Mouse (Mus musculus): ENCODE results near the gene Zswim8. TPM values are rescaled to one million over a fixed set of nuclear protein-coding genes. Genes with fewer than 3 reads are reported as not detected.

The Zswim8 gene
- 13.6 and 13.7 TPM in 2 replicates for polyA plus RNA-seq (2015; fragmentation: Nextera tagmentation; extraction: Ambion mirVana)

DNA sequence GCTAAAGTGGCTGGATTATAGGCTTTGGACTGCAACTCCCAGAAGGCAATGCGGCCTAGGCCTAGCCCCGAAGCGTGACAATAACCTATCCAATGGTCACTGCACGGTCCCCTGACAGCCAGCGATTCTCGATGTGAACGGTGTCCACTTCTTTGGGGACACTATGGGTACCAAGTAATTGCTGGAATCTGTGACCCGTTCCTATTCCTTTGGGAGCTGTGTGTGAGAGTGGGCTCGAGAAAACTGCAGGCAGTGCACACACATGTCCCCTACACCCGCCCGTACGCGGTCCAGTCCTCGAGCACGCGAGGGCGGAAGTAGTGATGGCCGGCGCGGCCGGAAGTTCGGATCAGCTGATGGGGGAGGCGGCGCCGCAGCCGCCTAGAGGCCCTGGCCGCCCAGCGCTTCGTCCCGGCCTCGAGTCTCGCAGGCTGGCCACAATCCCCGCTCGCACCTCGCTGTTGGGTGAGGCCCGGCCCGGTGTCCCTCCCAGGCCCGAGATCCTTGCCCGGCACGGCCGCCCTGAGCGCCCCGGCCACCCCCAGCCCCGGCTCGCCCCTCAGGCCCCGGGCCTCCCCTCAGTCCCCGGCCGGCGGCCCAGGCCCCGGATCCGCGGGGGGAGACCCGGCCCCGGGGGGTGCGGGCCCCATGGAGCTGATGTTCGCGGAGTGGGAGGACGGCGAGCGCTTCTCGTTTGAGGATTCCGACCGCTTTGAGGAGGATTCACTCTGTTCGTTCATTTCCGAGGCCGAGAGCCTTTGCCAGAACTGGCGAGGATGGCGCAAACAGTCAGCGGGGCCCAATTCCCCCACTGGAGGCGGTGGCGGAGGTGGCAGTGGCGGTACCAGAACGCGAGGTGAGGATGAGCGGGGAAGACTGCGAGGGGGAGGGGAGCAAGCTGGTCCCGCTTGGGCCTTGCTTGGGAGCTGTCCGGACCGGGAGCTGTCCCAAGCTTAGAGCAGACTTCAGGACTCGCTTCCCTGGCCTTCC lies at the start of gene Zswim8:
Gene Zswim8, plus strand, starts transcription at position 352 of the 990 bp plus-strand sequence.
- peaks cover 5% of the 10 kb centered on the region for H3K4me1 ChIP-seq (replicated peaks; ENCODE audit: control insufficient read depth, insufficient read depth)
- H3K4me3 ChIP-seq (ENCODE audit: low read depth, low read length): peak within 1 kb of the TSS; percentile 100
- H3K9ac ChIP-seq (ENCODE audit: low read length): peak within 1 kb of the TSS; percentile 97
- under 1% methylated on average over 74 of the region's 80 CpGs for WGBS
- H3K9me3 ChIP-seq (ENCODE audit: control insufficient read depth, low read length): no peaks in the 10 kb centered on the region
- ATAC-seq (ENCODE audit: low FRiP score, low TSS enrichment) (peak; percentile 93), DNase-seq (ENCODE audit: low spot score) (peak; percentile 92)
- H3K4me2 ChIP-seq (replicated peaks; ENCODE audit: low read depth): peak within 1 kb of the TSS; percentile 87
- TF ChIP-seq CTCF (IDR thresholded peaks at IDR 0.05; ENCODE audit: low read depth): peak; percentile 22
- no peak for TF ChIP-seq EP300 (optimal IDR thresholded peaks at IDR 0.05)
- no peaks in the 10 kb centered on the region for H3K27me3 ChIP-seq (ENCODE audit: control insufficient read depth, insufficient read depth, low read length)
- H3K36me3 ChIP-seq (ENCODE audit: control insufficient read depth, insufficient read depth, low read length): peaks cover 13% of the 10 kb centered on the region
- H3K27ac ChIP-seq (replicated peaks): peak within 1 kb of the TSS; percentile 94

DNA sequence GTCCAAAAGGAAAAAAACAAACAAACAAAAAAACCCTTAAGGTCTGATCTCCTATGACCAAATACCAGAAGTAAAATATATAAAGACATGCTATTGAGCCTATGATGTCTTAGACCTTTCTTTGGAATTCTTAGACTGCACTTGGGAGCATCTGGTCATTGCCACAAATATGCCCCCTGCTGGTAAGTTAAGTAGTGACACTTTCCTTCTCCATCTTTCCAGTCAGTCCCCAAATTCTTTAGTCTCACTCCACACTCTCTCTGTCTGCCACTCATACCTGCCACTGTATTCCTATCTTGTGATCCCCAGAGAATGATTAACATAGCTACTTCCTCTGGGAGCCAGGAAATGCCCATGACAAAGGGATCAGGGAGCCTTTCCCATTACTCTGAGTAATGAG lies 49.0 kb upstream of the Zswim8 start:
- Histone ChIP-seq H3K36me3 (ENCODE audit: control insufficient read depth, insufficient read depth, low read length) (no peaks in the 10 kb centered on the region), H3K27me3 (ENCODE audit: control insufficient read depth, insufficient read depth, low read length) (no peaks in the 10 kb centered on the region), H3K9me3 (ENCODE audit: control insufficient read depth, low read length) (no peaks in the 10 kb centered on the region), H3K4me3 (ENCODE audit: low read depth, low read length) (no peak overlapping the region), H3K4me2 (replicated peaks; ENCODE audit: low read depth) (no peak overlapping the region), H3K27ac (replicated peaks) (no peak overlapping the region), H3K4me1 (replicated peaks; ENCODE audit: control insufficient read depth, insufficient read depth) (no peaks in the 10 kb centered on the region), H3K9ac (ENCODE audit: low read length) (no peak overlapping the region)
- DNase-seq (ENCODE audit: low spot score): no peak
- no peak for ATAC-seq (ENCODE audit: low FRiP score, low TSS enrichment)
- TF ChIP-seq CTCF (IDR thresholded peaks at IDR 0.05; ENCODE audit: low read depth) (peak; percentile 85), EP300 (optimal IDR thresholded peaks at IDR 0.05) (no peak)

DNA sequence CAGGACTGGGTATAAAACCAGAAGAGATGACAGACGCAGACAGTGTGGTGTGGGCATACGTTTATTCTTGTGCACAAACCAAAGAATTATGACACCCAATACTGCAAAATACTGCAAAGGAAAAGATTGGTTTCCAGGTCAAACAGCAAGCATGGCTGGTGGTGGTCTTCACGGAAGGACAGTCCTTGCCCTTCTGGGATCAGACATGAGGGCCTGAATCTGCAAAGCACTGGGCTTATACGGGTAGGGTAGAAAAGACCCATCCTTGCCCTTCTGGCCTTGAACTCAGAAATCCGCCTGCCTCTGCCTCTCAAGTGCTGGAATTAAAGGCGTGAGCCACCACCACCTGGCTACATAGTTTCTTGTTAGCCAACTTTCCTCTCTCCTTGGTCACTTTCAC lies 48.5 kb upstream of the Zswim8 start:
- no peaks in the 10 kb centered on the region for H3K27me3 ChIP-seq (ENCODE audit: control insufficient read depth, insufficient read depth, low read length)
- H3K9me3 ChIP-seq (ENCODE audit: control insufficient read depth, low read length): no peaks in the 10 kb centered on the region
- no peak for DNase-seq (ENCODE audit: low spot score)
- H3K36me3 ChIP-seq (ENCODE audit: control insufficient read depth, insufficient read depth, low read length): no peaks in the 10 kb centered on the region
- H3K27ac ChIP-seq (replicated peaks): no peak overlapping the region
- H3K4me2 ChIP-seq (replicated peaks; ENCODE audit: low read depth): no peak overlapping the region
- no peak overlapping the region for H3K9ac ChIP-seq (ENCODE audit: low read length)
- H3K4me1 ChIP-seq (replicated peaks; ENCODE audit: control insufficient read depth, insufficient read depth): no peaks in the 10 kb centered on the region
- no peak for ATAC-seq (ENCODE audit: low FRiP score, low TSS enrichment)
- TF ChIP-seq CTCF (IDR thresholded peaks at IDR 0.05; ENCODE audit: low read depth) (no peak), EP300 (optimal IDR thresholded peaks at IDR 0.05) (no peak)
- no peak overlapping the region for H3K4me3 ChIP-seq (ENCODE audit: low read depth, low read length)
- 88% methylated on average over 6 of the region's 6 CpGs for WGBS

DNA sequence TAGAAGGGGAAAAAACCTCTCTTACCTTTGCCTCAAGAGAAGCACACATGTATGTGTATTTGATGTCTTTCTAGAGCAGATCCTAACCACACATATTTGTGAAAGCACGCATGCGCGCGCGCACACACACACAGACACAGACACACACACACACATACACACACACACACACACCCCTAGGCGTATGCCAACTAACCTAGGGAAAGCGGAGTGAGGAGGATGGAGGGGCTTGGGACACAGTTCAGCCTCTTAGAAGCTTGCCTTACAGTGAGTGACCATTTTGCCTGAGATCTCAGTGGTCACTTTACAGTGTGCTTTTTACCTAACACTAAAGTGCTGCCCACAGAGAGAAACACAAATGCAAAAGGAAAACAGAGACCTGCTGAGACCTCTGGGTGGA lies 47.7 kb upstream of the Zswim8 start:
- Histone ChIP-seq H3K27me3 (ENCODE audit: control insufficient read depth, insufficient read depth, low read length) (no peaks in the 10 kb centered on the region), H3K9me3 (ENCODE audit: control insufficient read depth, low read length) (no peaks in the 10 kb centered on the region), H3K36me3 (ENCODE audit: control insufficient read depth, insufficient read depth, low read length) (no peaks in the 10 kb centered on the region), H3K27ac (replicated peaks) (no peak overlapping the region), H3K4me1 (replicated peaks; ENCODE audit: control insufficient read depth, insufficient read depth) (no peaks in the 10 kb centered on the region), H3K4me3 (ENCODE audit: low read depth, low read length) (no peak overlapping the region), H3K4me2 (replicated peaks; ENCODE audit: low read depth) (no peak overlapping the region), H3K9ac (ENCODE audit: low read length) (no peak overlapping the region)
- WGBS: 97% methylated on average over 7 of the region's 7 CpGs
- no peak for DNase-seq (ENCODE audit: low spot score)
- no peak for TF ChIP-seq CTCF (IDR thresholded peaks at IDR 0.05; ENCODE audit: low read depth)
- TF ChIP-seq EP300 (optimal IDR thresholded peaks at IDR 0.05): no peak
- ATAC-seq (ENCODE audit: low FRiP score, low TSS enrichment): no peak

DNA sequence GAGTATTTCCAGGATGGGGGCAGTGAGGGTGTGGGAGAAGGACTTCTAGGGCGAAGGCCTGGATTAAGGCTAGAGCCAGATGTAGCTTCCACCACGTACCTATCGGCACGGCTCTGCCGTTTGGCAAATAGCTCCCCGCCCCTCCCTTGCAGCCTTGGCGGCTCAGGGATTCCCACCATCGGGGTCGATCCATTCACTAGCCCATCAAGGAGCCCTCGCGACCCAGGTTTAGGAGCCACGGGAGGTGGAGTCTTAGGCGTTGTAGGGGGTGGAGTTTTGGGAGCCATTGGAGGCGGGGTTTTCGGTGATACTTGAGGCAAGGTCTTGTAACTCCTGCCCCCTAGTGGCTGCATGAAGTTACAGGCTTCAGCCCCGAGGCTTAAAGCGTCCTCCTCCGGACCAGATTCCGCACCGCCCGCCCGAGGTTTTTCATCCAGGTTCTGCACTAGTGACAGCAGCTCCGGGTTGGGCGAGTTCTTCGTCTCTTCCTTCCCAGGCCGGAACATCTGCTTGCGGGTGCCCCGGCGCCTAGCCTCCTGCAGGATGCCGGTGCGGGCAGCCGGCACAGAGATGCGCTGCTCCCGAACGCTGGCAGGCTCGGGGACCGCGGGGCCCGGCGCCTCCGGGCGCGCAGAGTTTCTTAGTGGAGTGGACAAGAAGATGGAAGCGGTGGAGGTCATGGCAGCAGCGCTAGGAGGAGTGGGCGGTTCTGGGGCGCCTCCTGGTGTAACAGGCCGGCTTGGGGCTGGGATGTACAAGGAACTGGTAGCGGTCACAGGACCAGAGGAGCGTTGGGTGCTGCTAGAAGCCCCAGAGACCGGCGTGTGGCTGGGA lies 46.3 kb upstream of the Zswim8 start:
- peak overlapping the region; percentile 65 for H3K4me3 ChIP-seq (ENCODE audit: low read depth, low read length)
- H3K27ac ChIP-seq (replicated peaks): peak overlapping the region; percentile 91
- H3K9me3 ChIP-seq (ENCODE audit: control insufficient read depth, low read length): no peaks in the 10 kb centered on the region
- 1% methylated on average over 50 of the region's 52 CpGs for WGBS
- peak; percentile 91 for DNase-seq (ENCODE audit: low spot score)
- H3K36me3 ChIP-seq (ENCODE audit: control insufficient read depth, insufficient read depth, low read length): no peaks in the 10 kb centered on the region
- TF ChIP-seq CTCF (IDR thresholded peaks at IDR 0.05; ENCODE audit: low read depth): peak; percentile 90
- no peak for TF ChIP-seq EP300 (optimal IDR thresholded peaks at IDR 0.05)
- peak overlapping the region; percentile 95 for H3K4me2 ChIP-seq (replicated peaks; ENCODE audit: low read depth)
- H3K27me3 ChIP-seq (ENCODE audit: control insufficient read depth, insufficient read depth, low read length): no peaks in the 10 kb centered on the region
- H3K9ac ChIP-seq (ENCODE audit: low read length): peak overlapping the region; percentile 72
- no peaks in the 10 kb centered on the region for H3K4me1 ChIP-seq (replicated peaks; ENCODE audit: control insufficient read depth, insufficient read depth)
- peak; percentile 91 for ATAC-seq (ENCODE audit: low FRiP score, low TSS enrichment)
